Mouse (Mus musculus): ENCODE results near the gene Ppif.

Ppif gene

GRCm38 (mm10) chr14:25693888-25694568, at the start of gene Ppif:
Gene Ppif, plus strand, starts transcription at chr14:25694154.
- DNase-seq (ENCODE audit: low read depth, low spot score), result peak; percentile 78

- DNase-seq (ENCODE audit: low read depth, low spot score), result no peak
Measured at GRCm38 (mm10) chr14:25645717-25646116, 48.2 kb upstream of the Ppif start.

GRCm38 (mm10) chr14:25646161-25646621, 47.8 kb upstream of the Ppif start:
- peak; percentile 55 for DNase-seq (ENCODE audit: low read depth, low spot score)

- DNase-seq (ENCODE audit: low read depth, low spot score), result no peak
Measured at GRCm38 (mm10) chr14:25651131-25651530, 42.8 kb upstream of the Ppif start.

GRCm38 (mm10) chr14:25651905-25652304, 42.0 kb upstream of the Ppif start:
- no peak for DNase-seq (ENCODE audit: low read depth, low spot score)

GRCm38 (mm10) chr14:25654401-25655197, 39.4 kb upstream of the Ppif start:
- DNase-seq (ENCODE audit: low read depth, low spot score), result no peak

GRCm38 (mm10) chr14:25660661-25661060, 33.3 kb upstream of the Ppif start:
- no peak for DNase-seq (ENCODE audit: low read depth, low spot score)

- DNase-seq (ENCODE audit: low read depth, low spot score), result peak; percentile 46
Measured at GRCm38 (mm10) chr14:25661185-25661920, 32.6 kb upstream of the Ppif start.

- DNase-seq (ENCODE audit: low read depth, low spot score), result no peak
Measured at GRCm38 (mm10) chr14:25663649-25664309, 30.2 kb upstream of the Ppif start.

- no peak for DNase-seq (ENCODE audit: low read depth, low spot score)
Measured at GRCm38 (mm10) chr14:25664310-25664695, 29.7 kb upstream of the Ppif start.

- DNase-seq (ENCODE audit: low read depth, low spot score), result no peak
Measured at GRCm38 (mm10) chr14:25665314-25665970, 28.5 kb upstream of the Ppif start.

GRCm38 (mm10) chr14:25666668-25667376, 27.1 kb upstream of the Ppif start:
- DNase-seq (ENCODE audit: low read depth, low spot score), result no peak

- DNase-seq (ENCODE audit: low read depth, low spot score), result no peak
Measured at GRCm38 (mm10) chr14:25667587-25667986, 26.4 kb upstream of the Ppif start.

- no peak for DNase-seq (ENCODE audit: low read depth, low spot score)
Measured at GRCm38 (mm10) chr14:25679625-25680024, 14.3 kb upstream of the Ppif start.

- DNase-seq (ENCODE audit: low read depth, low spot score), result no peak
Measured at GRCm38 (mm10) chr14:25682020-25682419, 11.9 kb upstream of the Ppif start.

- no peak for DNase-seq (ENCODE audit: low read depth, low spot score)
Measured at GRCm38 (mm10) chr14:25686216-25686945, 7.6 kb upstream of the Ppif start.

GRCm38 (mm10) chr14:25686983-25687901, 6.7 kb upstream of the Ppif start:
- DNase-seq (ENCODE audit: low read depth, low spot score), result no peak

GRCm38 (mm10) chr14:25693271-25693887, 575 bp upstream of the Ppif start:
- no peak for DNase-seq (ENCODE audit: low read depth, low spot score)

Measured in WW6 (cell line).